Mouse (Mus musculus): ENCODE measurements at regions not wholly inside any gene's neighbourhood (a gene's known extent, or its start where the extent isn't known, plus 50 kb on each side); places are given as distances from the start of the nearest gene placed in this dataset.

DNA sequence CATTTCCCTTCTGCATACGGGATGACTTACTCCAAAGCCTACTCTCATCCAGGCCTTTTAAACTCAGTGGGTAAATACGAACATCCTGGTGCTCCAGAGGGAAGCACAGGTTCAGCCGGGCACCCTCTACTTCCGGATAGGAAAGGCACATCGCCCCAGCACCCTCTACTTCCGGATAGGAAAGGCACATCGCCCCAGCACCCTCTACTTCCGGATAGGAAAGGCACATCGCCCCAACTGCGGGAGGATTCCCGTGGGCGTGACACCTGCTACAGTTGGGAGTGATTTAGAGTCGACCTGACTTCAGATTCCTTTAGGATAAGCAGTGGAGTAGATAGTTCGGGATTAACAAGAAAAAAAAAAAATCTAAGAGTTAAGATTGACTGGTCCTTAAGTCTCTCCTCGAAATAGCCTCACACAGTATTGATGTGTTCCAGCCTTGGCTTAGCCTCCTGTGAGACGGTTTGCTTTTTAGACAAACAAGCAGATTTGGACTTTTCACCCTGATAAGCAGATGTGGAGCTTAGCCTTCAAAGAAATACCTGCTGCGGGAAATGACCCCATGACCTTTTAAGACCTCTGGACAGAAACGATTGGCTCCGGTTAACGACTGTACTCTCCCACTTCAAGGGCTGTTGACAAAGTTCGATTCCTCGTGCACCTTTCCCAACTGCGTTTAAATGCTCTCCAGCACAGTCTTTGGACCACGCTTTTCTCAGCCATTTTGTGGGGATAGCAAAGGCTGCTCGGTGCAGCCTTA, 210.1 kb downstream of the Atp23 start:
- TF ChIP-seq CTCF (IDR thresholded peaks at IDR 0.05; ENCODE audit: extremely low read depth, insufficient read length, insufficient replicate concordance, low read depth, low read length) (no peak), POLR2A (IDR thresholded peaks at IDR 0.05; ENCODE audit: low read depth, low read length) (no peak)
